Mouse (Mus musculus): ENCODE measurements around the gene Gm21882.
"Not testable (repeated sequence)": the region's sequence is repeated elsewhere in the genome, so short reads cannot be mapped to it uniquely, and the experiment has no call there.

Gm21882 gene

GRCm38 (mm10) chrY:40381423-40381822 lies at the start of gene Gm21882:
Gene Gm21882, minus strand, starts transcription at chrY:40381523.
- not testable (repeated sequence) for DNase-seq (ENCODE audit: low spot score)

Data from embryo, embryonic 10.5 days (tissue).